In the genomic region with DNA sequence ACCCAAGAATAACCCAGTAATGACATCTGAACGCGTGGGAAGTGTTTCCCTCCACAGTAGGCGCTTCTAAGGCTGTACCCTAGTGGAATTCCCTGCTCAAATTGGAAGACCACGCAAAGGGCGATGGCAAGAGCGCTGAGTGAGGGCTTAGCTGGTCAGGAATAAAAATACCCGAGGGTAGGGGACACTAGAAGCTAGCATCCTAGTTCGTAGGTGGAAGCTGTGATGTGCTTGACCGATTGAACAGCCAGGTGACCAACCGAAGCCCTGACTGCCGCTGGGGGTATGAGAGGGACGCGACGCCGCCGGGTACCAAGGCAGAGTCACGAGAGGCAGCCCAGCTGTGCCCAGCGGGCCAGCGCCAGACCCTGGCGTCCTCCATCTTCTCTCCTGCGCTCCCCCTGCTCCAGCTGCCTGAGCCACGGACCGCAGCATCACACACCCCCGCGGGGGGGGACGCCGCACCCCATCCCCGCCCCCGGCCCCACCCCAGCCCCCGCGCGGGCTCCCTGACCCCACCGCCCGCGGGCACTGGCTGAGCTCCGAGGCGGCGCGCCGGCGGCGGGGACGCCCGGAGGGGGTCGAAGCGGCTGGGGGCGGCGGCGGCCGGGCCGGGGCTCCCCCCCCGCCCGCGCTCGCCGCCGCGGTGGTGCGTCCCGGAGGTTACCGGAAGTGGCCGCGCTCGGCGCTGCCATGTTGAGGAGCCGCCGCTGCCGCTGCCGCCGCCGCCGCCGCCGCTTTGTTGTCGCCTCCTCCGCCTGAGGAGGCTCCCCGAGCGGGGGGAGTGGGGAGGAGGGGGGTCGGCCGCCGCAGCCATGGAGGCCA, we compare ENCODE assay signal across 8 mouse cellular contexts. TPM values are rescaled to one million over a fixed set of nuclear protein-coding genes. Genes with fewer than 3 reads are reported as not detected.
A peak's percentile ranks its signal among the peaks of the same experiment; 100 is the strongest.
DNase-seq lines count a peak whose midpoint lies in the region; ATAC-seq and TF ChIP-seq lines count a peak whose summit lies in the region.

TSS of gene Vezf1 (plus strand) at position 694 of the 825 bp plus-strand sequence.

- no peaks in the 10 kb centered on the region for H3K27me3 ChIP-seq in forebrain, embryonic 16.5 days (replicated peaks; ENCODE audit: control insufficient read depth, insufficient read depth, low read length)
- no peaks in the 10 kb centered on the region for H3K27me3 ChIP-seq in neural tube, embryonic 15.5 days (replicated peaks)

- intact Hi-C loops in heart, postnatal 14 days (cut with DNase I) = loop anchor here (5.0 kb wide), 1 partner anchor 50 kb away; no protein-coding TSS in a partner anchor

- peak within 1 kb of the TSS; percentile 83 for H3K9ac ChIP-seq in ES-E14 (ENCODE audit: insufficient read depth, low read depth, low read length, poor library complexity, severe bottlenecking)
- peak within 1 kb of the TSS; percentile 99 for H3K9ac ChIP-seq in forebrain, embryonic 16.5 days (replicated peaks; ENCODE audit: low read depth, low read length)
- peak within 1 kb of the TSS; percentile 98 for H3K9ac ChIP-seq in neural tube, embryonic 15.5 days (replicated peaks)

- peaks cover 4% of the 10 kb centered on the region in 2 experiments; a peak in 2 of 4 replicates for H3K4me1 ChIP-seq in ES-E14 (ENCODE audit: control insufficient read depth in 2 of 2, insufficient read depth in 2 of 2, low read length in 2 of 2, poor library complexity in 1 of 2)
- H3K4me1 ChIP-seq in forebrain, embryonic 16.5 days (replicated peaks; ENCODE audit: control insufficient read depth, insufficient read depth, low read length) = peaks cover 33% of the 10 kb centered on the region
- peaks cover 21% of the 10 kb centered on the region for H3K4me1 ChIP-seq in lung, adult 2 months (ENCODE audit: control insufficient read depth, insufficient read depth, low read length)
- peaks cover 44% of the 10 kb centered on the region for H3K4me1 ChIP-seq in neural tube, embryonic 15.5 days

- H3K9me3 ChIP-seq in ES-E14 (ENCODE audit: control insufficient read depth, insufficient read depth, low read depth, low read length) = no peaks in the 10 kb centered on the region
- no peaks in the 10 kb centered on the region for H3K9me3 ChIP-seq in forebrain, embryonic 16.5 days (ENCODE audit: control insufficient read depth, low read length)
- no peaks in the 10 kb centered on the region for H3K9me3 ChIP-seq in neural tube, embryonic 15.5 days (replicated peaks)

- no peaks in the 10 kb centered on the region for H3K36me3 ChIP-seq in ES-E14 (ENCODE audit: control insufficient read depth, insufficient read depth, low read length, poor library complexity, severe bottlenecking)
- H3K36me3 ChIP-seq in forebrain, embryonic 16.5 days (ENCODE audit: control insufficient read depth, insufficient read depth) = no peaks in the 10 kb centered on the region
- H3K36me3 ChIP-seq in neural tube, embryonic 15.5 days = no peaks in the 10 kb centered on the region

- H3K4me2 ChIP-seq in forebrain, embryonic 16.5 days (ENCODE audit: low read length) = peak within 1 kb of the TSS; percentile 94
- H3K4me2 ChIP-seq in neural tube, embryonic 15.5 days = peak within 1 kb of the TSS; percentile 90

- ATAC-seq in forebrain, embryonic 16.5 days = peak; percentile 89
- peak; percentile 90 for ATAC-seq in neural tube, embryonic 15.5 days (ENCODE audit: low FRiP score)

- TF ChIP-seq POLR2A in lung, adult 2 months (IDR thresholded peaks at IDR 0.05; ENCODE audit: borderline replicate concordance, extremely low read depth, low read depth, low read length) = peak; percentile 81; the same call in 1 of the 2 replicates

- DNase-seq in ES-E14 (ENCODE audit: low read depth, low spot score) = no peak
- DNase-seq in cerebellum, adult 18-20 months = peak; percentile 69 to 81
- DNase-seq in heart, postnatal 14 days = peak; percentile 85 to 87
- peak; percentile 55 to 67 for DNase-seq in layer of hippocampus, adult 18-20 months (ENCODE audit: low spot score in 2 of 2)
- peak; percentile 76 for DNase-seq in lung, adult 2 months
- peak; percentile 86 for DNase-seq in testis, postnatal 10 days (ENCODE audit: low spot score)

- in situ Hi-C loops in ES-E14 (cut with MboI; ENCODE audit: low sequenced_read_pairs in 2 of 2, unreplicated experiment in 2 of 2) = no loop called here

- H3K27ac ChIP-seq in ES-E14 (ENCODE audit: insufficient read depth, low read depth, low read length, poor library complexity, severe bottlenecking) = peak within 1 kb of the TSS; percentile 35; the same call in 1 of the 2 replicates
- H3K27ac ChIP-seq in forebrain, embryonic 16.5 days (ENCODE audit: low read length) = peak within 1 kb of the TSS; percentile 96
- peak within 1 kb of the TSS; percentile 99 for H3K27ac ChIP-seq in neural tube, embryonic 15.5 days (replicated peaks)

- TF ChIP-seq CTCF in lung, adult 2 months (IDR thresholded peaks at IDR 0.05; ENCODE audit: insufficient read depth, low read length) = no peak

- peak within 1 kb of the TSS; percentile 75 to 91 for H3K4me3 ChIP-seq in ES-E14 (ENCODE audit: insufficient read depth in 1 of 2, low read depth in 1 of 2, low read length in 2 of 2, poor library complexity in 1 of 2, severe bottlenecking in 1 of 2)
- H3K4me3 ChIP-seq in forebrain, embryonic 16.5 days (replicated peaks; ENCODE audit: low read length) = peak within 1 kb of the TSS; percentile 98
- H3K4me3 ChIP-seq in lung, adult 2 months (replicated peaks; ENCODE audit: extremely low read depth, low read depth, low read length) = peak within 1 kb of the TSS; percentile 82
- peak within 1 kb of the TSS; percentile 89 for H3K4me3 ChIP-seq in neural tube, embryonic 15.5 days (replicated peaks)

- under 1% methylated on average over 26 of the region's 81 CpGs for WGBS in forebrain, embryonic 16.5 days
- 1% methylated on average over 45 of the region's 81 CpGs for WGBS in lung, adult 2 months
- under 1% methylated on average over 40 of the region's 81 CpGs for WGBS in neural tube, embryonic 15.5 days

TF ChIP-seq in ES-E14, 5 proteins besides CTCF, POLR2A, EP300 and RAD21:
- TF ChIP-seq ZC3H11A (IDR thresholded peaks at IDR 0.05; ENCODE audit: borderline replicate concordance, low read depth, low read length) (no peak), MAFK (IDR thresholded peaks at IDR 0.05; ENCODE audit: insufficient read depth, low read depth, low read length) (no peak), ZNF384 (IDR thresholded peaks at IDR 0.05; ENCODE audit: low read depth, low read length) (no peak), CHD2 (IDR thresholded peaks at IDR 0.05; ENCODE audit: low read depth, low read length) (no peak), HCFC1 (IDR thresholded peaks at IDR 0.05; ENCODE audit: borderline replicate concordance, insufficient read depth, low read length) (no peak)
TF ChIP-seq in ES-E14: peak in this region for 0.

RNA-seq across cellular contexts. Expression of gene Vezf1, which starts in this region (rescaled TPM):
- 12.6 and 13.2 TPM in 2 replicates for total RNA-seq in ES-E14 (2012; rRNA removed)
- 59.7 and 68.1 TPM in 2 replicates for polyA plus RNA-seq in forebrain, embryonic 16.5 days (2015; fragmentation: Nextera tagmentation; extraction: Ambion mirVana)
- 10 to 100 TPM; 41.5 to 41.9 TPM for total RNA-seq in heart, postnatal 14 days (2021)
- total RNA-seq in layer of hippocampus, adult 18-20 months (2021) = 10 to 100 TPM; 23.2 to 24.7 TPM
- polyA plus RNA-seq in lung, adult 2 months (2012; rRNA removed) = 22.4 and 26.5 TPM in 2 replicates
- polyA plus RNA-seq in neural tube, embryonic 15.5 days (2015; fragmentation: Nextera tagmentation; extraction: Ambion mirVana) = 35.0 and 39.1 TPM in 2 replicates

Comparison
In these comparisons a context has a peak if more than half of its experiments do, and no peak if none do; other contexts are left out.
1. H3K27ac ChIP-seq: peak in every context shown above with its lines; median percentile 99 in neural tube, embryonic 15.5 days; 96 in forebrain, embryonic 16.5 days; 35 in ES-E14.